Mouse (Mus musculus) liver, embryonic 16.5 days (tissue): ENCODE results near the gene S100a4. TPM values are rescaled to one million over a fixed set of nuclear protein-coding genes. Genes with fewer than 3 reads are reported as not detected.

Experiments used
- ATAC-seq: fragments of 200-750 bp; cut with Nextera tagmentation; 2 replicates; pipeline ENCODE4 v1.8.0; 2017; ENCODE audit warnings: low read depth, mild to moderate bottlenecking, moderate number of reproducible peaks, moderate library complexity
- H3K27ac ChIP-seq: fragments of 300-500 bp; sonication (generic); 2 replicates; pipeline ENCODE4 v1.5.1; 2014; ENCODE audit warnings: mild to moderate bottlenecking, low read length
- H3K27me3 ChIP-seq: fragments of 300-500 bp; sonication (generic); 2 replicates; pipeline ENCODE4 v1.6.1; 2014; ENCODE audit warnings: low read depth, low read length, mixed read lengths; ENCODE audit not compliant: control insufficient read depth, insufficient read depth
- H3K36me3 ChIP-seq: fragments of 300-500 bp; sonication (generic); 2 replicates; pipeline ENCODE4 v1.6.1; 2014; ENCODE audit warnings: mild to moderate bottlenecking; ENCODE audit not compliant: control insufficient read depth, insufficient read depth
- H3K4me1 ChIP-seq: fragments of 300-500 bp; sonication (generic); 2 replicates; pipeline ENCODE4 v1.6.1; 2014; ENCODE audit warnings: low read depth, low read length, mixed read lengths; ENCODE audit not compliant: control insufficient read depth
- H3K4me2 ChIP-seq: fragments of 300-500 bp; sonication (generic); 2 replicates; pipeline ENCODE4 v1.6.1; 2014; ENCODE audit warnings: low read depth, low read length, mixed read lengths
- H3K4me3 ChIP-seq: fragments of 300-500 bp; sonication (generic); 2 replicates; pipeline ENCODE4 v1.5.1; 2014; ENCODE audit warnings: low read depth, mild to moderate bottlenecking, low read length
- H3K9ac ChIP-seq: fragments of 300-500 bp; sonication (generic); 2 replicates; pipeline ENCODE4 v1.6.1; 2014; ENCODE audit warnings: low read depth, low read length
- H3K9me3 ChIP-seq: fragments of 300-500 bp; sonication (generic); replicated peaks from 2 replicates; pipeline ENCODE4 v1.6.1; 2016; ENCODE audit warnings: low read length; ENCODE audit not compliant: control insufficient read depth
- WGBS: fragments of 180-500 bp; shearing (Covaris S2); extraction: QIAGEN DNeasy Blood & Tissue Kit; methylation state at CpG from one replicate; pipeline ENCODE4 v1.1.7; 2014; ENCODE audit not compliant: insufficient replicate concordance; 5-methylcytosine and 5-hydroxymethylcytosine counted together
- polyA plus RNA-seq: library from polyadenylated mRNA; unstranded; fragments of >200 nt; fragmentation: Nextera tagmentation; extraction: Ambion mirVana; gene quantifications from 2 replicates; pipeline ENCODE4 v1.2.1, GENCODE M21; 2015

The S100a4 gene
- polyA plus RNA-seq, 1 experiment from 2014 or later: 2.5 TPM

DNA sequence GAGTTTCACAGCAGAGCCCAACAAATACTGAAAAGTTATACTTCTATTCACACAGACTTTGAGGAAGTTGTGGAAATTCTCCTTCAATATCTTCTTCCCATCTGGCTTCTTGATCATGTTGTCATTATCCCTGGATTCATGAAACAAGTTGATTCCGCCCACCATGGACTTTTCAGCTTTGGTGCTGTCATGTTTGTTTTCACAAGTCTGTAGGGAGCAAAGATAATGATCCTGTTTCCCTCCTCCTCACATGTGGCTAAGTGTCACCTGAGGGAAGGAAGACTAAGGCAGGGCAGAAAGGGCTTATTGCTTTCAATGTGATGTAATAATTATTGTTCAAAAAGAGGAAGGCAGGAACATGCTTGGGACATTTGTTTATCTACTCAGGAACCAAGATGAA lies 43.7 kb downstream of the S100a4 start:
- Histone ChIP-seq H3K9me3 (no peaks in the 10 kb centered on the region), H3K9ac (no peak overlapping the region), H3K27ac (no peak overlapping the region), H3K36me3 (no peaks in the 10 kb centered on the region), H3K4me1 (no peaks in the 10 kb centered on the region), H3K4me2 (no peak overlapping the region), H3K27me3 (no peaks in the 10 kb centered on the region), H3K4me3 (no peak overlapping the region)
- 46% methylated on average over 1 of the region's 1 CpGs for WGBS
- ATAC-seq: no peak

DNA sequence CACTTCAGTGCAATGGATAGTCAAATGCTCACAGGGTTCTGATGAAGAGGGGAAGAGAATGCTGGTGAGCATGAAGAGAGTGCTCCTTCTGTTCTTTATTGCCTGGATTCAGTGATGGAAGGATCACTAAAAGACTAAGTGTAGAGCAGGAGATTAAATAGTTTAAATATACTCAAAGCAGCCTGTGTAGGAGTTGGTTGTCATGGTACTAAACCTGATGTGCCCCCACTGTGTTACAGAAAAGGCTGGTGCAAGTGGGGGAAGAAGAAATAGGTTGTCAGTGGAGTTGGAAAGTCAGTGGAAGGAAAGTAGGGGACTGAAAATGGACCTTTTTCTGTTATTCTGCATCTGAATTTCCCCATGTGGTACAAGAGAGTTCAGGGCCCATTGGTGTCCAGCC lies 45.4 kb downstream of the S100a4 start:
- Histone ChIP-seq H3K9ac (no peak overlapping the region), H3K4me3 (no peak overlapping the region), H3K27ac (no peak overlapping the region), H3K36me3 (no peaks in the 10 kb centered on the region), H3K4me1 (no peaks in the 10 kb centered on the region), H3K9me3 (no peaks in the 10 kb centered on the region), H3K27me3 (no peaks in the 10 kb centered on the region), H3K4me2 (no peak overlapping the region)
- no peak for ATAC-seq

DNA sequence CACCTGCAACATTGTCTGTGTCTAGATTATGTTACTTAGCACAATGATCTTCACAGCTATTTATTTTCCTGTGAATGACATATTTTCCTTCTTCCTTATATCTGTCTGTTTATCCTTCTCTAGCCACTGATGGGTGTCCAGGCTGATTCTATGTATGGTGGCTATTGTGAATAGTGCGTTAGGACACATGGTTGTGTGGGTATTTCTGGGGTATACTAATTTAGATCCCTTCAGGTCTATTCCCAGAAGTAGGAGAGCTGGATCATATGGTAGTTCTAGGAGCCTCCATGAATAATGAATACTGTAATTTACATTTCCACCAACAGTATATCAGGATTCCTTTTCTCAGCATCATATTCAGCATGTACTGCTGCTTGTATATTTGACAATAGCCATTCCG lies 46.3 kb downstream of the S100a4 start:
- H3K36me3 ChIP-seq: no peaks in the 10 kb centered on the region
- H3K27ac ChIP-seq: no peak overlapping the region
- WGBS: 69% methylated on average over 2 of the region's 2 CpGs
- ATAC-seq: no peak
- H3K9ac ChIP-seq: no peak overlapping the region
- no peaks in the 10 kb centered on the region for H3K4me1 ChIP-seq
- no peaks in the 10 kb centered on the region for H3K9me3 ChIP-seq
- H3K27me3 ChIP-seq: no peaks in the 10 kb centered on the region
- no peak overlapping the region for H3K4me2 ChIP-seq
- H3K4me3 ChIP-seq: no peak overlapping the region

DNA sequence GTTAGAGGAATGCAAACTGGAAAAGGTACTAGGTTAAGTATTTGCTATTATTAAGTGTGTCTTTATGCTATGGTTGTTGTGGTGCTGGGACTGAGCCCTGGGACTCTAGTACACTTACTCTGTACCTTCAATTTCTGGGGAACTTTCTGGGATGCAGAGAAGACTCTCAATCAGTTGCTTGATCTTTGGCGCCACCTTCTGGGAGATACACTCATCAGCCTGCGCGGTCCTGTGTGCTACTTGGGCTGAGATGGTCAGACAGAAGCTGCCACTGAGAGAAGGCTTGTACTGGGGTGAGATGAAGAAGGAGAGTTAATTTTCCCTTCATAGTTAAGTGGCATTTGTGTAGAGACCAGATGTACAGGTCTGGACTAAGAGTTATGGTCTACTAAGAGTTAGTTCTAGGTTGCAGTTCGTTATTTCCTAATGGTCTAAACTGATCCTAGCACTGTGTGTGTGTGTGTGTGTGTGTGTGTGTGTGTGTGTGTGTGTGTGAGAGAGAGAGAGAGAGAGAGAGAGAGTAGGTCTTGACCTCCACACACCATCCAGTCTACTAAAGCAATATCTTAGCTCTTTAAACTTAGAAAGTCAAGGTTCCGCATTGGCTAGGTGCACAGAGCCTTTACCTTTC lies 49.4 kb downstream of the S100a4 start:
- no peaks in the 10 kb centered on the region for H3K9me3 ChIP-seq
- no peaks in the 10 kb centered on the region for H3K36me3 ChIP-seq
- H3K27ac ChIP-seq: no peak overlapping the region
- WGBS: 27% methylated on average over 5 of the region's 5 CpGs
- H3K27me3 ChIP-seq: no peaks in the 10 kb centered on the region
- no peak overlapping the region for H3K9ac ChIP-seq
- ATAC-seq: no peak
- H3K4me1 ChIP-seq: no peaks in the 10 kb centered on the region
- no peak overlapping the region for H3K4me2 ChIP-seq
- no peak overlapping the region for H3K4me3 ChIP-seq

DNA sequence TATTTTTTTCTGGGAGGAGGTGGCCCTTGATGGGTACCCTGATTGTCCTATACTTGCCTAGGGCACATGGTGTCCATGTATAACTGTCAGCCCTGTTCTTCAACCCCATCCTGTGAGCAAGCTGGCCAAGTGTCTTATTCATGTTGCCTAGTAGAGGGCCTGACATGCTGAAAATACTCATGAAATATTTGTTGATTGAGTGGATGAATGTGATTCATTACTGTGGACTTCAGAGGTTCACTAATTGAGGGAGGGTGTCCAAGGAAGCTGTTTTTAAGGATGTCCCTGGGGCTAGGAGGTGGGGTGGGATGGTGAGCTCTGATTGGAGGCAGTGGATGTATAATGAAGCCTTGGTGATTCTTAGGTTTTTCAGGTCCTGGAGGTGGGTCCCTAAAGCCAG lies 50.1 kb downstream of the S100a4 start, which contains the start of gene S100a7a:
Gene S100a7a, plus strand, starts transcription at position 301 of the 400 bp plus-strand sequence.
- no peaks in the 10 kb centered on the region for H3K4me1 ChIP-seq
- H3K27ac ChIP-seq: no peak within 1 kb of the TSS
- no peaks in the 10 kb centered on the region for H3K9me3 ChIP-seq
- H3K4me2 ChIP-seq: no peak within 1 kb of the TSS
- no peak for ATAC-seq
- H3K9ac ChIP-seq: no peak within 1 kb of the TSS
- H3K4me3 ChIP-seq: no peak within 1 kb of the TSS
- H3K36me3 ChIP-seq: no peaks in the 10 kb centered on the region
- H3K27me3 ChIP-seq: no peaks in the 10 kb centered on the region

Other genes with a start within 250 kb of the S100a4 start
- gene Slc27a3, start 213.8 kb upstream of the S100a4 start, polyA plus RNA-seq: 1.1 and 1.5 TPM in 2 replicates
- gene Ints3, start 170.1 kb upstream of the S100a4 start, polyA plus RNA-seq: 6.7 and 7.2 TPM in 2 replicates
- 4.1 and 4.3 TPM in 2 replicates for gene Npr1, start 137.9 kb upstream of the S100a4 start, polyA plus RNA-seq
- 44.8 and 48.7 TPM in 2 replicates for gene Ilf2, start 127.6 kb upstream of the S100a4 start, polyA plus RNA-seq
- 17.8 and 18.2 TPM in 2 replicates for gene Snapin, start 112.7 kb upstream of the S100a4 start, polyA plus RNA-seq
- 38.8 and 41.2 TPM in 2 replicates for gene Chtop, start 94.3 kb upstream of the S100a4 start, polyA plus RNA-seq
- gene S100a1, start 89.4 kb upstream of the S100a4 start, polyA plus RNA-seq: 26.5 and 33.8 TPM in 2 replicates
- gene S100a13, start 89.3 kb upstream of the S100a4 start, polyA plus RNA-seq: 18.9 and 19.6 TPM in 2 replicates
- gene S100a14, start 76.9 kb upstream of the S100a4 start, polyA plus RNA-seq: 0.09 TPM in 1 of 2 replicates, not detected in the other
- gene S100a16, start 66.5 kb upstream of the S100a4 start, polyA plus RNA-seq: 31.5 and 34.8 TPM in 2 replicates
- gene S100a3, start 43.2 kb upstream of the S100a4 start, polyA plus RNA-seq: not detected in 2 replicates
- gene S100a2, start 13.5 kb upstream of the S100a4 start, polyA plus RNA-seq: not detected in 2 replicates
- not detected in 2 replicates for gene Gm42674, start 1.9 kb upstream of the S100a4 start, polyA plus RNA-seq
- gene S100a5, start 4.8 kb downstream of the S100a4 start, polyA plus RNA-seq: not detected in 2 replicates
- gene S100a6, start 9.1 kb downstream of the S100a4 start, polyA plus RNA-seq: 18.6 and 18.7 TPM in 2 replicates
- gene S100a7a, start 50.2 kb downstream of the S100a4 start, polyA plus RNA-seq: 0.06 TPM in 1 of 2 replicates, not detected in the other
- 2,698 and 2,791 TPM in 2 replicates for gene S100a8, start 65.2 kb downstream of the S100a4 start, polyA plus RNA-seq
- gene S100a9, start 92.0 kb downstream of the S100a4 start, polyA plus RNA-seq: 1,737 and 1,805 TPM in 2 replicates
- 0.06 TPM in 1 of 2 replicates, not detected in the other for gene Pglyrp4, start 123.1 kb downstream of the S100a4 start, polyA plus RNA-seq
- gene Gm5849, start 174.1 kb downstream of the S100a4 start, polyA plus RNA-seq: not detected in 2 replicates